Mouse (Mus musculus): Measurements from ENCODE around the gene Vsir. TPM values are rescaled to one million over a fixed set of nuclear protein-coding genes. Genes with fewer than 3 reads are reported as not detected.

Vsir gene
- 3.2 TPM for polyA plus RNA-seq (2014; fragmentation: Illumina TruSeq; extraction: RNeasy Lipid Tissue Mini Kit (QIAGEN cat#74804); ENCODE audit: low read depth, low replicate concordance)

DNA sequence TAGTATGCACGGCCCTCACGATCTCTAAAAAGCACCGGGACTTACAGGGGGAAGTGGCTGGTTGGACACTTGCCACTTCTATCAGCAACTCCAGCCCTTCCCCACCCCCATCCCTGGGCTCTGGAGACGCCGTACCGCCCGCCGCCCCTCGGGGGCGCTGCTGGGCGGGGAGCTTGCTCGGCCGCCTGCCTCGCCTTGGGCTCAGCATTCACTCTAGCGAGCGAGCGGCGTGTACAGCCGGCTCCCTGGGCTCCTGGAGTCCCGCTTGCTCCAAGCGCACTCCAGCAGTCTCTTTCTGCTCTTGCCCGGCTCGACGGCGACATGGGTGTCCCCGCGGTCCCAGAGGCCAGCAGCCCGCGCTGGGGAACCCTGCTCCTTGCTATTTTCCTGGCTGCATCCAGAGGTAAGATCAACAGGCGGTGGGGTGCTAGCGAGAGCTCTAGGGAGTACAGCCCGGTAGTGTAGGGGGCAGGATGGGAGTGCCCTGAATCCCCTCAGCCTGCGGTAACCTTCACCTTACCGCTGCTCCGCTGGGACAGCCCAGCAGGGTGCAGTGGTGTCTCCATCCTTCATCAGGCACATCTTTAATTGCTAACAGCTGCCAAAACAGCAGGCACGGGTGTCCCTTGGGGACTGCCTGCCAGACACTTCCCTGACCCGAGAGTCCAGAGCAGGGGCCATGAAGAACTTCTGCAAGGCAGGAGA, at the start of gene Vsir:
TSS of gene Vsir (plus strand) at position 151 of the 705 bp plus-strand sequence.

DNA sequence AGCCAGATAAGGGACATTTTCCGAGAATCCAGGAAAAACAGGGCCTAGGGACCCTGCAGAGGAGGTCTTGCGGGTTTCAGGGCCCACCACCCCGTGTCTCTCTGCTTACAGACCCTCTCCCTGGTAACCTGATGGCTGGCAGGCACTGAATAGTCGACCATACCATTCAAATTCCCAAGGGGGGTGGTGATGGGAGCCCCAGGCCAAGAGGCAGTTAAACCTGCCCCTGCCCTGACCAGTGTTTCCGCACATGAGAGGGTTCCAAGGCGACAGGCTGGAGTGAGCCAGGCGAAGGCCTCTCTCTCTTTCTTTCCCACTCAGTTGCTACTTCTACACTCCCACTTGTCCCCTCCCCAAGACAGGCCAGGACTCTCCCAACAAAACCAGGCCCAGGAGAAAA, 52.8 kb downstream of the Vsir start, which contains the start of gene Gm17455:
TSS of gene Gm17455 (plus strand) at position 278 of the 400 bp plus-strand sequence.

Other genes starting within 250 kb of the Vsir start
- gene Spock2, start 240.6 kb upstream of the Vsir start, polyA plus RNA-seq (2014; fragmentation: Illumina TruSeq; extraction: RNeasy Lipid Tissue Mini Kit (QIAGEN cat#74804); ENCODE audit: low read depth, low replicate concordance), result 3.2 TPM
- 1.8 TPM for gene Chst3, start 127.6 kb upstream of the Vsir start, polyA plus RNA-seq (2014; fragmentation: Illumina TruSeq; extraction: RNeasy Lipid Tissue Mini Kit (QIAGEN cat#74804); ENCODE audit: low read depth, low replicate concordance)
- 71.8 TPM for gene Psap, start 69.2 kb upstream of the Vsir start, polyA plus RNA-seq (2014; fragmentation: Illumina TruSeq; extraction: RNeasy Lipid Tissue Mini Kit (QIAGEN cat#74804); ENCODE audit: low read depth, low replicate concordance)
- gene Gm17455, start 52.9 kb downstream of the Vsir start, polyA plus RNA-seq (2014; fragmentation: Illumina TruSeq; extraction: RNeasy Lipid Tissue Mini Kit (QIAGEN cat#74804); ENCODE audit: low read depth, low replicate concordance), result not detected

Measured in sigmoid colon, adult 10 weeks (tissue).